Mouse (Mus musculus): ENCODE measurements around the gene Bbc3.

The Bbc3 gene

DNA sequence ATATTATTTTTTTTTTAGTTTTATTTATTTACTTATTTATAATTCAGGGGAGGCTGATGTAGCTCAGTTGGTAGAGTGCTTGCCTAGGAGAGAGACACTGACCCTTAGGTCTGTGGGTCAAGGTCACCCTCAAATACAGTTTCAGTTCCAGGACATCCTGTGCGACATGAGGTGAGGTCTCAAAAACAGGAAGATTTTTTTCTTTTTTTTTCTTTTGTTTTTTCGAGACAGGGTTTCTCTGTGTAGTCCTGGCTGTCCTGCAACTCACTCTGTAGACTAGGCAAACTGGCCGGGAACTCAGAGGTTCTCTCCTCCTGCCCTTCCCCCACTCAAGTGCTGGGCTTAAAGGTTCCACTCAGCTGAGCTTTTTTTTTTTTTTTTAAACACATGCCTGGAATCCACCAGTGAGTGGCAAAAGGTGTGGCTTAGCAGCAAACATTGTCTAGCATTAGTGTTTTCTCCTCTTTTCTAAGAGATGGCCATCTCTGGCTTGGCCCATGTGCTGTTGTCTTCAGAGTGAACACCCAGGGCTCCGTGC, 7.1 kb downstream of the Bbc3 start:
- DNase-seq (ENCODE audit: low spot score in 2 of 2): no peak

- no peak for DNase-seq (ENCODE audit: low spot score in 2 of 2)
Measured at GRCm38 (mm10) chr7:16317094-16317493, 8.9 kb downstream of the Bbc3 start.

- no peak for DNase-seq (ENCODE audit: low spot score in 2 of 2)
Measured at GRCm38 (mm10) chr7:16319216-16319615, 11.0 kb downstream of the Bbc3 start.

DNA sequence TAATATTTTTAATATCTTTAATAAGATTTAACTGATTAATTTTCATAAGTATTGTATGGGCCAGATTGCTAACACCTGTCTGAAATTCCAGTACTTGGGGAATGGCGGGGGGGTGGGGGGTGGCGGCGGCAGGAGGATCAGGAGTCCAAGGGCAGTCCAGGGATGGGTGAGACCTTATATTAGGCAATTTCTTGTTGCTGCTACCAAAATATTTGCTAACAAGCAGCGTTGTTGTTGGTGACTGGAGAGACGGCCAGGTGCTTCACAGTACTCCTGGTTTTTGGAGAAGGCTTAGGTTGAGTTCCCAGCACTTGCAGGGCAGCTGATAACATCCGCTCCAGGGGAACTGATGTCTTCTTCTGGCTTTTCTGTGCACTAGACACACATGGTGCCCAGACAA, 12.3 kb downstream of the Bbc3 start:
- DNase-seq (ENCODE audit: low spot score in 2 of 2): no peak

DNA sequence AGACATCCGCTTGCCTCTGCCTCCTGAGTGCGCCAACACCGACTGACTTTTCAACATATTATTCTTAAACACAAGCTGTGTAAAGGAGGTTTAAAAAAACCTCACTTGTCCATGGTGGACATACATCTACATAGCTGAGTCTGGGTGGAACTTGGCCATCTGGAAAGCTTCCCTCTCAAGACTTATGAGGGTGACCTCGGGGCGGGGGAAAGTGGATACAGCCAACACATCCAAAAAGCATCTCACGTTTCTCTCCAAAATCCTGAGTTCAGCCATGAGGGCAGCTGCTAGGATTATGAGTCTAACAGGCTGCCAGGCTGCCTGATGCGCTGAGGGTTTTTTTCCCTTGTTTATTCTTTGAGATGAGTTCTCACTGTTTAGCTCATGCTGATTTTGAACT, 16.5 kb downstream of the Bbc3 start:
- no peak for DNase-seq (ENCODE audit: low spot score in 2 of 2)

- DNase-seq (ENCODE audit: low spot score in 2 of 2): peak in 1 of 2 experiments; percentile 26
Measured at GRCm38 (mm10) chr7:16325920-16326606, 17.9 kb downstream of the Bbc3 start.

DNA sequence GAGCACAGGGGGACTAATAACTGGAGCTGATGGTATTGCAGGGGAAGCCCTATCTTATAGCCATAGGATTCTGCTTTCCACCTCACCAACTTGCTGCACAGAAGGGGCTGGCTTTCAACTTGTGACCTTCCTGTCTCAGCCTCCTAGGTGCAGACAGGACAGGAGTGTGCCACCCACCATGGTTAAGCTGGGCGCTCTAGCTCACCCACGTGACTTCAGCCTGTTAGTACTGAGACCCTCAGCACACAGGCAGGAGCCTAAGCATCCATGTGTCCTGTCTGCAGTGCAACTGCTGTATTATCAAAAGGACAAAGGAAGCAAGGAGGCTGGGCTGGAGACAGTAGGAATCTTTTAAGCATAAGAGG, 18.4 kb downstream of the Bbc3 start:
- DNase-seq (ENCODE audit: low spot score in 2 of 2): no peak

DNA sequence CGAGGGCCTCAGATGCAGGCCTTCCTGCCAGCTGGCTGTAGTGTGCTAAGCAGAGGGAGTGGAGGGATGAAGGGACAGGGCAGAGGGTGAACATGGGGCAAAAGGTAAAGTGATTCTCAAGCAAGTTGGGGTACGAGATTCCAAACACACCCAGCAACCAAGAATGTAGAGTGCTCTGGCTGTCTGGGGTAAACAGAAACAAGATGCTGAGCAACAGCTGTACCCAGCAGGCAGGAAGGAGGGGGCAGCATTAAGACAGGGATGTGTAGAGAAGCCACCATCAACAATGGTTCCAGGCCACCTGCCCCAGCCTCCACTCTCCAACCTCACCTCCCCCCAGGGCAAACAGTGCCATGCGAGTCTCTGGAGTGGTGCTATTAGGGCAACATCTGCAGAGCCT, 21.0 kb downstream of the Bbc3 start:
- DNase-seq (ENCODE audit: low spot score in 2 of 2): no peak

DNA sequence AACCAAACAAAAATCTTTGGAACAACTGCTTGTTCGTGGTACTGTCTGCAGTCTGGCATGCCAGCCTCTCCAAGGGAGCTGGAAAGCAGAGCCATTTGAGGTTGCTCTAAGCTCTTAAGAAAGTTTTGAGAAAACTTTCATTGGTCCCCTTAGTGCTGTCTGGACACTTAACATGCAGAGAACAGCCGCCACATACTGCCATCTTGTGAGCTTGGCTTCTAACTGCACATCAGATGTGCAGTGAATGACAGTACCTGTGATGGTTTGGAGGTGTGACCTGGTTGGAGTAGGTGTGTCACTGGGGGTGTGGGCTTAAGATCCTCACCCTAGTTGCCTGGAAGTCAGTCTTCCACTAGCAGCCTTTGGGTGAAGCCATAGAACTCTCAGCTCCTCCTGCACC, 29.5 kb downstream of the Bbc3 start:
- no peak for DNase-seq (ENCODE audit: low spot score in 2 of 2)

DNA sequence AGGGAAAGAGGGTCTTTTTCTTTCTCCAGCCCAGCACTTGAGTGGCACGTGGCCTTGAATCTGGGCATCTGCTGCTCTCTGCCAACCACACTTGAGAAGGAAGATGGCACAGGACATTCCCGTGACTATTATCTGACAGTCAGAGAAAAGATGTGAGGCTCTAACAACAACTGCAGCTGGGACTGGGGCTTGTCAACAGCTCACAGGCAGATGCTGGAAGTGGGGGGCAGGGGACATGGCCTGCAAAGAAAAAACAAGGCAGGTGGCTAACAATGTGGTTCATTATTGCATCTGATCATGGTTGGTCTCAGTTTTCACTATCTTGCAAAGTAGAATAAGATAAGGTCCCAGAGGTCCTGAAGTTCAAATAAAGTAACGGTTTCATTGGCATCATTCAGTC, 36.4 kb downstream of the Bbc3 start:
- no peak for DNase-seq (ENCODE audit: low spot score in 2 of 2)

DNA sequence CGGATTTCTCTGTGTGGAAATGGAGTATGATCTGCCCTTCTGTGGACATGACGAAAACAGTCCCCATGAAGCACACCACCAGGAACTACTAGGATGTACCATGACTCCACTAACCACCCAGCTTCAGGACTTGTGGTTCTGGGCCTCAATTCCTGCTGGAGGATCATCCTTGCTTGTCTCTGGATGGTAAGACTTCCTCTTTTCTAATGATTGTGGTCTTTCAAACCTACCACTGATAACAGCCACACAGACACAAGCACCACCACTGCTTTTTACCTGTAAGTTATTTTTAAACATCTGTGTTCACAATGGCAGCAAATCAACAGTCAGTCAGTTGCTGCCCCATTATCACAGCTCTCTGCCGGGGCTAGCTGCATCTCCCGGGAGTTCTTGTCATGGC, 37.1 kb downstream of the Bbc3 start:
- no peak for DNase-seq (ENCODE audit: low spot score in 2 of 2)

GRCm38 (mm10) chr7:16349999-16350398, 41.8 kb downstream of the Bbc3 start:
- no peak for DNase-seq (ENCODE audit: low spot score in 2 of 2)

- DNase-seq (ENCODE audit: low spot score in 2 of 2): no peak
Measured at GRCm38 (mm10) chr7:16355854-16356594, 47.8 kb downstream of the Bbc3 start.

DNA sequence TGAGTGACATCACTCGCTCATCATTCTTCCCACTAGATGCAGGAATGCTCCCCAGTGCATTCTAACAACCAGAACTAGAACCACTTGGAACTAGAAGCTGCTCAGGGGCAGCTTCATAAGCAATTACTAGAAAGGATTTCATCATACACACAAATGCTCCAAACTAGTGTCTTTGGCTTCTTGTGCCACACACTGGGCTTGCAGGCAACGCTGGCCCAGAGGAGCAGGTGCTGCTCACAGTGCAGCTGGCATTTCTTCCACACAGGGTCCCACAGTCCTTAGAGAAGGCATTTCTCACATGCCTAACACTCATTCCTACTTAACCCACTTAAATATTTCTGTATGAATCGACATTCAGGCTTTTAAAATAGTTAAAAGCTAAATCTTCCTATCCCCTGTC, 49.4 kb downstream of the Bbc3 start:
- no peak for DNase-seq (ENCODE audit: low spot score in 2 of 2)

GRCm38 (mm10) chr7:16364319-16364718, 56.1 kb downstream of the Bbc3 start:
- DNase-seq (ENCODE audit: low spot score in 2 of 2): no peak

- no peak for DNase-seq (ENCODE audit: low spot score in 2 of 2)
Measured at GRCm38 (mm10) chr7:16364901-16365500, 56.8 kb downstream of the Bbc3 start.

- DNase-seq (ENCODE audit: low spot score in 2 of 2): no peak
Measured at GRCm38 (mm10) chr7:16366133-16366646, 58.0 kb downstream of the Bbc3 start.

DNA sequence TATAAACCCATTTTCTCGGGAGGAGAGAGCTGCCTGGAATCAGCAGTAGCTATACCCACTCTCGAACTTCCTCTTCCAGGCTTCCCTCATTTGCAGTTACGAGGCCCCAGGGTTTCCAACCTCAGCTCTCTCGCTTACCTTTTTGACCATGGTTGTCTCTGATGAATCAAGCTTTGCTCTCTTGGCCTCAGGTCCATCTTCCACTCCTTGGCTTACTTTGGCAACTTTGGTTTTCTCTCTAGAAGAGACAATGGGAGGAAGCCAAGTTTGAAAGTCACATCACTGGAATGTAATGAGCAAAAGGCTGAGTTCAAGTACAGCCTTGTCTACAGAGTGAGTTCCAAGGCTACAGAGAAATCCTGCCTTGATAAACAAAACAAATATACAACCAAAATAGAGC, 58.5 kb downstream of the Bbc3 start:
- DNase-seq (ENCODE audit: low spot score in 2 of 2): no peak
